Mouse (Mus musculus) ES-Bruce4 (cell line): ENCODE data around the gene Slc5a11.

Experiments
- CTCF ChIP-seq: IDR thresholded peaks from one replicate; pipeline ENCODE4 v1.8.1; 2011; ENCODE audit warnings: low read depth, low read length
- POLR2A ChIP-seq: IDR thresholded peaks from one replicate; pipeline ENCODE4 v1.8.1; 2011; ENCODE audit warnings: low read length; ENCODE audit not compliant: insufficient read depth

DNA sequence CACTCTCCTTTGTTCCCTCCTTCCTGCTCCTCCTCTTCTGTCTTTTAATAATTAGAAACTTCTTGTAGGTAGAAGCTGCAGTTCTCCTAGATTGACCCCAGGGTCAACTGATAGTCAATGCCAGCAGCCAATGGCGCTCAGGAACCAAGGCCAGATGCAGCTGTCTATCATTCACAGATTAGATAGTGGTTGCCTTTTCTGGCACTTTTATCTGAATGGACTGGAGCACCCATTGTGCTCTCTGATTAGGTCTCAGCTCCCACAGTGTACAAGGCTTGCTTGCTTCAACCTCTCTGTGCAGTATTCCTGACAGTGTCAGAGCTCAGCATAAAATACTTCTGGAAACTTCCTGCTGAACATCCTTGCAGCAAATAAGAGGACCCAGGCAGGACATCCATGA, 30.3 kb downstream of the Slc5a11 start:
- TF ChIP-seq POLR2A: no peak
- no peak for TF ChIP-seq CTCF
